Mouse (Mus musculus) retina, embryonic 14.5 days (tissue): ENCODE measurements around the gene Olfr572.

ENCODE experiments used
- DNase-seq: peaks from one replicate; pipeline ENCODE4 v3.0.0-alpha.2; 2015; ENCODE audit warnings: low spot score

Gene Olfr572

GRCm38 (mm10) chr7:102924109-102924508 lies at the start of gene Olfr572:
Gene Olfr572, plus strand, starts transcription at chr7:102924409.
- DNase-seq: no peak

- no peak for DNase-seq
Measured at GRCm38 (mm10) chr7:102876822-102877221, 47.4 kb upstream of the Olfr572 start, which contains the start of gene Olfr568. Gene Olfr568, plus strand, starts transcription at chr7:102877122.

GRCm38 (mm10) chr7:102890782-102891181 lies 33.4 kb upstream of the Olfr572 start, which contains the start of gene Olfr569:
Gene Olfr569, minus strand, starts transcription at chr7:102890882.
- no peak for DNase-seq

- DNase-seq: no peak
Measured at GRCm38 (mm10) chr7:102915261-102915660, 8.9 kb upstream of the Olfr572 start.

GRCm38 (mm10) chr7:102916405-102916804 lies 7.8 kb upstream of the Olfr572 start:
- DNase-seq: no peak

- no peak for DNase-seq
Measured at GRCm38 (mm10) chr7:102917032-102917875, 7.0 kb upstream of the Olfr572 start, which contains the start of gene Olfr571. Gene Olfr571, minus strand, starts transcription at chr7:102917536.

- peak; percentile 88 for DNase-seq
Measured at GRCm38 (mm10) chr7:102919632-102920031, 4.6 kb upstream of the Olfr572 start.

GRCm38 (mm10) chr7:102927105-102927504 lies 2.9 kb downstream of the Olfr572 start:
- no peak for DNase-seq

- DNase-seq: no peak
Measured at GRCm38 (mm10) chr7:102942475-102942874, 18.3 kb downstream of the Olfr572 start, which contains the start of gene Olfr573-ps1. Gene Olfr573-ps1, minus strand, starts transcription at chr7:102942575.

GRCm38 (mm10) chr7:102943417-102943816 lies 19.2 kb downstream of the Olfr572 start:
- DNase-seq: no peak

- DNase-seq: no peak
Measured at GRCm38 (mm10) chr7:102948167-102948566, 24.0 kb downstream of the Olfr572 start, which contains the start of gene Olfr574. Gene Olfr574, plus strand, starts transcription at chr7:102948467.

GRCm38 (mm10) chr7:102950732-102951131 lies 26.5 kb downstream of the Olfr572 start:
- DNase-seq: no peak

GRCm38 (mm10) chr7:102958137-102958536 lies 33.9 kb downstream of the Olfr572 start:
- no peak for DNase-seq

GRCm38 (mm10) chr7:102958593-102958992 lies 34.4 kb downstream of the Olfr572 start, which contains the start of gene Olfr575:
Gene Olfr575, minus strand, starts transcription at chr7:102958775.
- DNase-seq: no peak

GRCm38 (mm10) chr7:102962360-102962759 lies 38.2 kb downstream of the Olfr572 start, which contains the start of gene Olfr576:
Gene Olfr576, plus strand, starts transcription at chr7:102962660.
- no peak for DNase-seq

- DNase-seq: no peak
Measured at GRCm38 (mm10) chr7:102974399-102974798, 50.2 kb downstream of the Olfr572 start.

GRCm38 (mm10) chr7:102975843-102976242 lies 51.6 kb downstream of the Olfr572 start, which contains the start of gene Olfr577:
Gene Olfr577, minus strand, starts transcription at chr7:102975943.
- DNase-seq: no peak
